Mouse (Mus musculus) testis, adult 2 months (tissue): ENCODE measurements around the gene Extl1. TPM values are rescaled to one million over a fixed set of nuclear protein-coding genes. Genes with fewer than 3 reads are reported as not detected.

Experiments used
- H3K27ac ChIP-seq: fragments of 200-500 bp; 2 replicates; pipeline ENCODE4 v1.5.1; 2012; ENCODE audit warnings: low read depth, low read length; ENCODE audit not compliant: control insufficient read depth, insufficient read depth
- H3K27me3 ChIP-seq: fragments of 200-500 bp; 2 replicates; pipeline ENCODE4 v1.6.1; 2012; ENCODE audit warnings: mild to moderate bottlenecking, low read length, moderate library complexity; ENCODE audit not compliant: control insufficient read depth, insufficient read depth
- H3K36me3 ChIP-seq: fragments of 200-500 bp; 2 replicates; pipeline ENCODE4 v1.6.1; 2012; ENCODE audit warnings: mild to moderate bottlenecking, low read length; ENCODE audit not compliant: control insufficient read depth, insufficient read depth
- H3K4me1 ChIP-seq: fragments of 200-500 bp; 2 replicates; pipeline ENCODE4 v1.6.1; 2012; ENCODE audit warnings: low read length; ENCODE audit not compliant: control insufficient read depth, insufficient read depth
- H3K4me3 ChIP-seq: fragments of 200-500 bp; 2 replicates; pipeline ENCODE4 v1.5.1; 2012; ENCODE audit warnings: low read depth, mild to moderate bottlenecking, low read length, moderate library complexity, mixed read lengths; ENCODE audit not compliant: control insufficient read depth
- CTCF ChIP-seq: fragments of 200-500 bp; IDR thresholded peaks from 2 replicates; pipeline ENCODE4 v1.5.1; 2012; ENCODE audit warnings: low read depth, mild to moderate bottlenecking, inconsistent platforms, low read length, moderate library complexity; ENCODE audit not compliant: control insufficient read depth, insufficient read depth, insufficient replicate concordance
- POLR2A ChIP-seq: fragments of 200-500 bp; IDR thresholded peaks from 2 replicates; pipeline ENCODE4 v1.6.1; 2012; ENCODE audit warnings: low read depth, mild to moderate bottlenecking, inconsistent platforms, low read length, moderate library complexity; ENCODE audit not compliant: control insufficient read depth
- polyA plus RNA-seq: library from polyadenylated mRNA; depleted of rRNA; stranded (reverse); fragments of >200 nt; gene quantifications from 2 replicates; pipeline ENCODE4 v1.2.3, GENCODE M21; 2012

Extl1 gene
- polyA plus RNA-seq, 1 experiment = 0.25 TPM

DNA sequence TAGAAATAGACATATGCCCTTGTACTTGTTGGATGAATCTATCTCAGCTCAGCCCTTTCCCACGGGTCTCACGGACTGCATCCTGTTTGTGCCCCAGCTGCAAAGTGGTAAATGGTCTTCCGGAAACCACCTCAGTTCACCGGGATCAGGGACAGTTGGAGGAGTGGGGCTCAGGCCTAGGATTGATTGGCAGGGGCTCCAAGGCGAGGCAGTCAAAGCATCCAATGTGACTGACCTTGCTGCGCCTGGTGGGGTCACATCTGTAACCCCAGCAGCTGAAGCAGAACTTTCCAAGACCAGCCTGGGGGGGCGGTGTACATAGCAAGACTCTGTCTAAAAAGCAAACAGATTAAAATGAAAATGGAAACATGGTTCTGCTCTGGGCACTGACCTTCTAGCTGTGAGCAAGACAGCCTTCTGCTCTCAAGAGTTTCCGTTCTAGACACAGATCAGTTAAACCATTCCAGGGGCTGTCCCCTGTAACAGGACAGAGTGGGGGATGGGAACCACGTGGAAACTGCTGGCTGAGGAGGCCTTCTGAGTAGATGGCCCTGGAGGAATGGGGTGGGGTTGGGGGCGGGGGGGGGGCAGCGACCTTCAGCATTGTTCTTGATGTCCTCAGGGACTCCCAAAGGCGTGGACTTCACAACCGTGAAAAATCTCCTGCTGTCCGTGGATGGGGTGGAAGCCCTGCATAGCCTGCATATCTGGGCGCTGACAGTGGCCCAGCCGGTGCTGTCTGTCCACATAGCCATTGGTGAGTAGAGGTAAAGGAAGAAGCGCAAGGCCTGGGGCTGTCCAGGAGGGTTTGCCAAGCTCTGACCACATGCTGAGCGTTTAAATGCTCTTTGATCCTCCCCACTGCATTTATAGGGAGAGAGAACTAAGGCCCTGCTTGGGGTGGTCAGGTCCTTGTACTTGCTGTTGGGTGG is 32.1 kb downstream of the Extl1 start:
- Histone ChIP-seq H3K27ac (peak overlapping the region; percentile 39; the same call in 1 of the 2 replicates), H3K4me1 (peaks cover 9% of the 10 kb centered on the region), H3K4me3 (no peak overlapping the region), H3K27me3 (no peaks in the 10 kb centered on the region), H3K36me3 (no peaks in the 10 kb centered on the region)
- TF ChIP-seq POLR2A (no peak), CTCF (no peak)

- Histone ChIP-seq H3K4me3 (no peak overlapping the region), H3K36me3 (no peaks in the 10 kb centered on the region), H3K27me3 (no peaks in the 10 kb centered on the region), H3K4me1 (peaks cover 8% of the 10 kb centered on the region), H3K27ac (no peak overlapping the region)
- no peak for TF ChIP-seq POLR2A
- TF ChIP-seq CTCF = no peak
Observed at GRCm38 (mm10) chr4:134350641-134351040, 33.0 kb downstream of the Extl1 start.

- no peak for TF ChIP-seq POLR2A
- no peak for TF ChIP-seq CTCF
- Histone ChIP-seq H3K27me3 (no peaks in the 10 kb centered on the region), H3K4me1 (peaks cover 8% of the 10 kb centered on the region), H3K36me3 (no peaks in the 10 kb centered on the region), H3K4me3 (no peak overlapping the region), H3K27ac (no peak overlapping the region)
Observed at GRCm38 (mm10) chr4:134349829-134350228, 33.8 kb downstream of the Extl1 start.

GRCm38 (mm10) chr4:134348545-134348944 is 35.1 kb downstream of the Extl1 start:
- TF ChIP-seq POLR2A = no peak
- no peak for TF ChIP-seq CTCF
- Histone ChIP-seq H3K27me3 (peaks cover 2% of the 10 kb centered on the region; the same call in 1 of the 2 replicates), H3K4me1 (peaks cover 13% of the 10 kb centered on the region), H3K36me3 (no peaks in the 10 kb centered on the region), H3K27ac (no peak overlapping the region), H3K4me3 (no peak overlapping the region)

DNA sequence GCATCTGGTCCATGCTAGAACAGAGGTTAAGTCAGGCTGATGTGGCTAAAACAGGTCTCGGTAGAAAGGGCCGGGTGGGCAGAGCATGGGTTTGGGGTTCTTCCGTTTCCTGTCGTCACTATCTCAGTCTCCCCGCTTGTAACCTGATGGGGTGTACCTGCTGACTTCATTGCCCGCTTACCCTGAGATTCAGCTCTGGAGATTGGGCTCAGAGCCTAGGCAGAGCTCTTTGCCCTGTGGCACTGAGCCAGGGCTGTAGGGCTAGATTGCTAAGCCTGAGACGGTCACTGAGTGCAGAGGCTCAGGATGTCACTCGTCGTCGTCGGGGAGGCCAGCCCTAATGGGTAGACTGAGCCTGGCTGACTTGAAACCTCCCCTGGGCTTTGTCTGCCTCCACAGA is 35.6 kb downstream of the Extl1 start:
- no peak for TF ChIP-seq POLR2A
- TF ChIP-seq CTCF = no peak

GRCm38 (mm10) chr4:134345802-134346201 is 37.8 kb downstream of the Extl1 start:
- TF ChIP-seq CTCF (no peak), POLR2A (no peak)
- Histone ChIP-seq H3K27ac (no peak overlapping the region), H3K27me3 (peaks cover 2% of the 10 kb centered on the region; the same call in 1 of the 2 replicates), H3K36me3 (no peaks in the 10 kb centered on the region), H3K4me3 (no peak overlapping the region), H3K4me1 (peaks cover 20% of the 10 kb centered on the region)

More for the DNA sequence above, 35.6 kb downstream of the Extl1 start:
- H3K36me3 ChIP-seq = no peaks in the 10 kb centered on the region
- H3K4me1 ChIP-seq = peaks cover 16% of the 10 kb centered on the region
- no peak overlapping the region for H3K4me3 ChIP-seq
- H3K27me3 ChIP-seq = peaks cover 2% of the 10 kb centered on the region; the same call in 1 of the 2 replicates
- H3K27ac ChIP-seq = no peak overlapping the region

DNA sequence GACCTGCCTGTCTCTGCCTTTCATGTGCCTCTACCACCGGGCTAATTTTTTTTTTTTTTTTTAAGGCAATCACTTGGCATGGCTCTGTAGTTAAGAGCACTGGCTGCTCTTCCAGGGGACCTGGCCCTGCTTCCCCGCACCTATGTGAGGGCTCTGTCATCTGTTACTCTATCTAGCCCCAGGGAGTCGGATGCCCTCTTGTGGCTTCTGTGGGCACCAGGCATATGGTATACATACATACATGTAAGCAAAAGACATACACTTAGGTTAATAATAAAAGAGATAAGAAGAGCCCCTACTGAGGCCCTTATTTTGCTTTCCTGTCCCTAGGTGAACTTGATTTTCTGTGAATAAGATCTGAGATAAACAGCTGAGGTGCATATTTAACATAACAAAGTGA is 39.0 kb downstream of the Extl1 start:
- Histone ChIP-seq H3K4me1 (peaks cover 17% of the 10 kb centered on the region), H3K27ac (no peak overlapping the region; the same call in 1 of the 2 replicates), H3K4me3 (no peak overlapping the region), H3K36me3 (no peaks in the 10 kb centered on the region), H3K27me3 (peaks cover 2% of the 10 kb centered on the region; the same call in 1 of the 2 replicates)
- TF ChIP-seq CTCF = no peak; the same call in 1 of the 2 replicates
- no peak for TF ChIP-seq POLR2A
